Mouse (Mus musculus) telencephalon, adult 2 months (tissue): Measurements from ENCODE around the gene Ttc3.

Experiments used
- DNase-seq: peaks from one replicate; pipeline ENCODE4 v3.0.0-alpha.2; 2011; ENCODE audit warnings: low read depth, low spot score

Ttc3 gene

DNA sequence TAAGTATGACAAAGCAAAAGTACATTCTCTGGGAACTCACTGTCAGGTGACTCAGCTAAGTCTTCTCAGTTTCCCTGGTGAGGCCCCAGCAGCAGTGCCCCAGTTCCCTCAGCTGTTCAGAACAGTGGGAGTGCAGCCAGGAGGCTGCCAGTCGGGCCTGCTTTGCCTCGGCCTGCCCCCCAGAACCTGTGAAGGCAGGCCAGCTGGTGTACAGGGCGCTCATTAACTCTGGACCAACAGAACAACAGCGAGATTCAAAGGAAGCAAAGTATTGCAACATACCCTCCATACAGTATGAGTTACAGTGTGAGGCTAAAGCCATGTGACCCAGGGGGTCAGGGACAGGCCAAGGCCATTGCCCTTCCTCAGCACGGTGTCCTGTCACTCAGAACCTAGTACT lies 127.5 kb downstream of the Ttc3 start:
- peak; percentile 39 for DNase-seq

DNA sequence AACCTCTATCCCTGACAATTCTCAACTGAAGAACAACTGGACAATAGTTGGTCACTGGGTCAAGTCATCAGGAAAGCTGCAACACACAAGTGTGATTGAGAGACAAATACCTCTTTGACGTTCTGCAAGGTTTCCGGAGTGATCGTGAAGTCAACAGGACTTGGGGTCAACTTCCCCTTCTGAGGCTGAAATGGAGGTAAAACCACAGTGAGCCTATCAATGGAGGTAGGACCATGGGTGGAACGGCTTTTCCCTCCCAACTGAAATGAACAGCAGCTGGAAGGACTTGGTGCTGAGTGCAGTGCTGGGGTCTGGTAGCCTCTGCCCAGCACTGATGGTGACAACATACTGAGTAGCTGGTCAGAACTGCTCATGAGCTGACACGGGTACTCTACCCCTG lies 133.8 kb downstream of the Ttc3 start:
- DNase-seq, result no peak

DNA sequence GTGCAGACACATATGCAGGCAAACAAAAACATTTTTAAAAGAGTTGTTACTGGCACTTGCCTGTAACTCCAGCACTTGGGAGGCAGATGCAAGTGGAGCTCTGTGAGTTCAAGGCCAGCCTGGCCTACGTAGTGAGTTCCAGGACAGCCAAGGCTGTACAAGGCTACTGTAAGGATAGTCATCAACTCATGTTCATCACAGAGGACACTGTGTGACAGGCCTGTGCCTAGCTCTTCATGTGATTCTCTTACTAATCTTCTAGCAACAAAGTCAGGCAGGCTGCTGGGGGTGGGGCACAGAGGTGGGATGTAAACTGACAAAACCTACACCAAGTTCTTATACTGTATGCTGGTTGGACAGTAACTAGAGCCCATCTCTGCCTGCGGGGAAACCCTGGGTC lies 136.7 kb downstream of the Ttc3 start:
- no peak for DNase-seq

DNA sequence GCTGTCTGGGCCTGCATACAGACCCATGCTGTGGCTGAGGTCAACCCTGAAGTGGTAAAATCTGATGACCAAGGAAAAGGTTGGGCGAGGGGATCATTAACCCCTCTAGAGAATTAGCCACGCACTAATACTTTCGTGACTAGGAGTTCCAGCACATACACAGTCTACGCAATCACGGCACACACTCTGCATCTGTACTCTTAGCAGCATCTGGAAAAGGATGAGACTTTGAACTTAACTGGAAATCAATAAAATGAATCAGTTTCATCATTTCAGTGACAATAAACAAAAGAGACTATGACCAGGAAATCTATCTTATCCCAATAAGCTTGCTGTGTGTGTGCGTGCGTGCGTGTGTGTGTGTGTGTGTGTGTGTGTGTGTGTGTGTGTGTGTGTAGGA lies 138.4 kb downstream of the Ttc3 start:
- no peak for DNase-seq

DNA sequence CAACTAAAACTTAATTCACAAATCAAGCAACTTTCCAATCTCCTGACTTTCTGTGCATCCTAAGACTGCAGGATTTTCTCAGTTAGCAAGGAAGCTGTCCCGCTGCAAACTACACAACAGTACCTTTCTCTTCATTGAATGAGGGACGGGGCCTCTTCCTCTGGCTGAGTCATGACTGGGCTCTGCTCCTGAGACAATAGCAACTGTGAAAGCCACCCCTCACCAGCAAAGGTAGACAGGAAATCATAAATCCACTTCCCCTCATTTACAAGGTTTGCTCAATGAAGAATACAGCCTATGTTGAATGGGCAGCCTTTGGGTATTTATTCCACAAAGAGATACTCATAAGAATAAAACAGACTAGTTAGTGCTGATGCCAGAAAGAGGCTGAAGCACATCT lies 139.6 kb downstream of the Ttc3 start:
- no peak for DNase-seq

DNA sequence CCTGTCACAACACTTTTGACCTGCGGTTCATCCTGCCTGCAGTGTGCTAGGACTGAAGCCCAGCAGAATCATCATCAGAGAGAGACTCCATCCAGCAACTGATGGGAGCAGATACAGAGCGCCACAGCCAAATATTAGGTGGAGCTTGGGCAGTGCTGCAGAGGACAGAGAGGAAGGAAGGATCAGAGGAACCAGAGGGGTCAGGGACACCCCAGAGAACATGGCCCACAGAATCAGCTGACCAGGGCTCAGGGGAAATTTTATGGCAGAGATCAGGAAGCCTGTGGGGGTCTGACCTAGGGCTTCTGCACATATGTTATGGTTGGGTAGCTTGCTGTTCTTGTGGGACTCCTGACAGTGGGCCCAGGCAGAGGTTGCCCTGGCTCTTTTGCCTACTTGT lies 147.2 kb downstream of the Ttc3 start:
- DNase-seq, result no peak
